Comparison of ENCODE assay signal across 8 mouse cellular contexts in genomic region chr11:86545556-86545955, GRCm38 (mm10). TPM values are rescaled to one million over a fixed set of nuclear protein-coding genes. Genes with fewer than 3 reads are reported as not detected.
A peak's percentile ranks its signal among the peaks of the same experiment; 100 is the strongest.
DNase-seq lines count a peak whose midpoint lies in the region; ATAC-seq lines count a peak whose summit lies in the region.

No protein-coding gene starts in this region.

- ATAC-seq in lung, embryonic 16.5 days (ENCODE audit: low read depth): no peak
- ATAC-seq in embryonic facial prominence, embryonic 15.5 days (ENCODE audit: insufficient number of reproducible peaks, low FRiP score, low TSS enrichment, low read depth): no peak
- ATAC-seq in limb, embryonic 11.5 days (ENCODE audit: insufficient number of reproducible peaks, low FRiP score, low TSS enrichment, low read depth): no peak
- no peak for ATAC-seq in neural tube, embryonic 15.5 days (ENCODE audit: low FRiP score)

- H3K27me3 ChIP-seq in lung, embryonic 16.5 days (ENCODE audit: control insufficient read depth, insufficient read depth, low read depth, low read length): no peaks in the 10 kb centered on the region
- H3K27me3 ChIP-seq in embryonic facial prominence, embryonic 15.5 days: no peaks in the 10 kb centered on the region
- H3K27me3 ChIP-seq in limb, embryonic 11.5 days (ENCODE audit: control insufficient read depth, insufficient read depth, low read length): no peaks in the 10 kb centered on the region
- no peaks in the 10 kb centered on the region for H3K27me3 ChIP-seq in neural tube, embryonic 15.5 days (replicated peaks)

- no peaks in the 10 kb centered on the region for H3K9me3 ChIP-seq in lung, embryonic 16.5 days (ENCODE audit: control insufficient read depth, low read length)
- H3K9me3 ChIP-seq in embryonic facial prominence, embryonic 15.5 days (replicated peaks): no peaks in the 10 kb centered on the region
- no peaks in the 10 kb centered on the region for H3K9me3 ChIP-seq in limb, embryonic 11.5 days (ENCODE audit: control insufficient read depth, low read length)
- H3K9me3 ChIP-seq in neural tube, embryonic 15.5 days (replicated peaks): no peaks in the 10 kb centered on the region

- H3K4me1 ChIP-seq in lung, embryonic 16.5 days (replicated peaks; ENCODE audit: control insufficient read depth, insufficient read depth, low read length): peaks cover 16% of the 10 kb centered on the region
- peaks cover 19% of the 10 kb centered on the region for H3K4me1 ChIP-seq in embryonic facial prominence, embryonic 15.5 days
- peaks cover 4% of the 10 kb centered on the region; the same call in 1 of the 2 replicates for H3K4me1 ChIP-seq in limb, embryonic 11.5 days (ENCODE audit: control insufficient read depth, insufficient read depth, low read length)
- peaks cover 28% of the 10 kb centered on the region for H3K4me1 ChIP-seq in neural tube, embryonic 15.5 days

- 64% methylated on average over 8 of the region's 8 CpGs for WGBS in lung, embryonic 16.5 days
- WGBS in embryonic facial prominence, embryonic 15.5 days: 76% methylated on average over 8 of the region's 8 CpGs
- 81% methylated on average over 8 of the region's 8 CpGs for WGBS in limb, embryonic 11.5 days
- WGBS in neural tube, embryonic 15.5 days: 83% methylated on average over 8 of the region's 8 CpGs

- H3K9ac ChIP-seq in lung, embryonic 16.5 days (ENCODE audit: low read length): peak overlapping the region; percentile 96
- H3K9ac ChIP-seq in embryonic facial prominence, embryonic 15.5 days: peak overlapping the region; percentile 35; the same call in 1 of the 2 replicates
- peak overlapping the region; percentile 62; the same call in 1 of the 2 replicates for H3K9ac ChIP-seq in limb, embryonic 11.5 days (ENCODE audit: low read length)
- peak overlapping the region; percentile 41; the same call in 1 of the 2 replicates for H3K9ac ChIP-seq in neural tube, embryonic 15.5 days (replicated peaks)

- peak overlapping the region; percentile 92 for H3K4me3 ChIP-seq in lung, embryonic 16.5 days (ENCODE audit: low read length)
- H3K4me3 ChIP-seq in embryonic facial prominence, embryonic 15.5 days (replicated peaks): peak overlapping the region; percentile 89
- H3K4me3 ChIP-seq in limb, embryonic 11.5 days (ENCODE audit: low read depth, low read length): peak overlapping the region; percentile 86
- H3K4me3 ChIP-seq in neural tube, embryonic 15.5 days (replicated peaks): peak overlapping the region; percentile 92

- no peak for DNase-seq in lung, postnatal 14 days
- DNase-seq in limb, embryonic 11.5 days (ENCODE audit: low spot score): no peak
- no peak for DNase-seq in urinary bladder, postnatal 14 days (ENCODE audit: low spot score)
- no peak for DNase-seq in spleen, postnatal 4 days (ENCODE audit: low spot score in 2 of 2)
- DNase-seq in urinary bladder, postnatal 10 days (ENCODE audit: low spot score): no peak

- peaks cover 5% of the 10 kb centered on the region; the same call in 1 of the 2 replicates for H3K36me3 ChIP-seq in lung, embryonic 16.5 days (ENCODE audit: control insufficient read depth, insufficient read depth, low read length)
- peaks cover 13% of the 10 kb centered on the region; the same call in 1 of the 2 replicates for H3K36me3 ChIP-seq in embryonic facial prominence, embryonic 15.5 days
- H3K36me3 ChIP-seq in limb, embryonic 11.5 days (ENCODE audit: control insufficient read depth, insufficient read depth, low read length): no peaks in the 10 kb centered on the region
- peaks cover 9% of the 10 kb centered on the region; the same call in 1 of the 2 replicates for H3K36me3 ChIP-seq in neural tube, embryonic 15.5 days

- peak overlapping the region; percentile 94 for H3K27ac ChIP-seq in lung, embryonic 16.5 days (ENCODE audit: low read length)
- peak overlapping the region; percentile 90; the same call in 1 of the 2 replicates for H3K27ac ChIP-seq in embryonic facial prominence, embryonic 15.5 days (replicated peaks)
- H3K27ac ChIP-seq in limb, embryonic 11.5 days (replicated peaks; ENCODE audit: low read depth, low read length): no peak overlapping the region
- peak overlapping the region; percentile 48; the same call in 1 of the 2 replicates for H3K27ac ChIP-seq in neural tube, embryonic 15.5 days (replicated peaks)

- H3K4me2 ChIP-seq in lung, embryonic 16.5 days (ENCODE audit: low read depth, low read length): peak overlapping the region; percentile 74
- peak overlapping the region; percentile 69 for H3K4me2 ChIP-seq in embryonic facial prominence, embryonic 15.5 days (replicated peaks)
- H3K4me2 ChIP-seq in limb, embryonic 11.5 days (ENCODE audit: low read depth, severe bottlenecking): peak overlapping the region; percentile 86
- H3K4me2 ChIP-seq in neural tube, embryonic 15.5 days: peak overlapping the region; percentile 65

RNA-seq across cellular contexts. Expression of gene Tubd1, which starts 0.8 kb away (rescaled TPM):
- 13.3 and 14.0 TPM in 2 replicates for polyA plus RNA-seq in lung, embryonic 16.5 days (2015; fragmentation: Nextera tagmentation; extraction: Ambion mirVana)
- 10.0 and 11.3 TPM in 2 replicates for polyA plus RNA-seq in embryonic facial prominence, embryonic 15.5 days (2015; fragmentation: Nextera tagmentation; extraction: Ambion mirVana)
- 10.7 and 15.2 TPM in 2 replicates for polyA plus RNA-seq in limb, embryonic 11.5 days (2014; fragmentation: Nextera tagmentation; extraction: Ambion mirVana)
- polyA plus RNA-seq in neural tube, embryonic 15.5 days (2015; fragmentation: Nextera tagmentation; extraction: Ambion mirVana): 6.6 and 7.7 TPM in 2 replicates

RNA-seq across cellular contexts. Expression of gene Rps6kb1, which starts 1.0 kb away (rescaled TPM):
- 56.4 and 62.1 TPM in 2 replicates for polyA plus RNA-seq in lung, embryonic 16.5 days (2015; fragmentation: Nextera tagmentation; extraction: Ambion mirVana)
- polyA plus RNA-seq in embryonic facial prominence, embryonic 15.5 days (2015; fragmentation: Nextera tagmentation; extraction: Ambion mirVana): 70.6 and 70.8 TPM in 2 replicates
- polyA plus RNA-seq in limb, embryonic 11.5 days (2014; fragmentation: Nextera tagmentation; extraction: Ambion mirVana): 63.2 and 64.0 TPM in 2 replicates
- 55.9 and 58.2 TPM in 2 replicates for polyA plus RNA-seq in neural tube, embryonic 15.5 days (2015; fragmentation: Nextera tagmentation; extraction: Ambion mirVana)

Comparison
In these comparisons a context has a peak if more than half of its experiments do, and no peak if none do; other contexts are left out.
1. H3K9ac ChIP-seq: peak in every context shown above with its lines; median percentile 96 in lung, embryonic 16.5 days; 62 in limb, embryonic 11.5 days; 41 in neural tube, embryonic 15.5 days; 35 in embryonic facial prominence, embryonic 15.5 days.